Mouse (Mus musculus): ENCODE measurements around the gene Sned1.

DNA sequence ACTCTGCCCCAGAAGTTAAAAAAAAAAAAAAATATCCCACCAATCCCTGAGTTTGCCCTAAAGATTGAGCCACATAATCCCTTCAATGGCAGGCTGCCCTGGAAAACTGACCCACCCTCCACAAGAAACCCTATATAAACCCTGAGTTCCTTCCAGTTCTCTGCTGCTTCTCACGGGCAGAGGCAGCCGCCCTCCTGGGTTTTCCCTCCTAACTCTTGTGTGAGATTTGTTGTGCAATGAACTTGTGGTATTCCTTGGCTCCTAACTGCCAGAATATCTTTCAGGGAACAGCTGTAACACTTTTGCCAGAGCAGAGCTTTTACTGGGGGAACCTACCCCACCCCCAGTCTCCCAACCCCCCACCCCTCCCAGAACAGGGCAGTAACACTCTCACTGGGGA, 16.9 kb downstream of the Sned1 start:
- no peak for TF ChIP-seq CTCF (IDR thresholded peaks at IDR 0.05; ENCODE audit: low read depth)
- TF ChIP-seq EP300 (IDR thresholded peaks at IDR 0.05; ENCODE audit: low read depth) = no peak

Data from liver, postnatal 0 days (tissue).